In the genomic region with DNA sequence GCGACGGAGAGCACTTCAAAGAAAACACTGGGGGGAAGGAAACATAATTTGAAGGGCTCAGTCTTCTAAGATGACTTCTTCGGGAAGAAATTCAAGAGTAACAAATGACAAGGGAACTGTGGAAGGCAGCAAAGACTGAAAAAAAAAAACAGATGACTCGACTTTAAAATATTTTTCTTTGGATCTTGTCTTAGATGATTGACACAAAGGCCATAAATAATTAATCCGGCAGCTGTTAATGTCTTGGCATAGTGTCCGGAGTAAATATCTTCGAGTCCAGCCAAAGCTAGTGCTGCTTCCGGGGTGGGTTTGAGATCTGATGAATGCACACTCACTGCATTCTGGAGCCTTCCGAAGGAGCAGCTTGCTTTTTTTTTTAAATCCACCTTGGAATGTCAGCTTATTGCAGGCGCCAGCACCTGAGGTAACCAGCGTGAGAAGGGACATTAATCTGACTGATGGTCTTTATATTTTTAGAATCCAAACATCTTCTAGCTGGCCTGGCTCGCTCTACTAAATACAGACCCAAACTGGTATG, we compare ENCODE assay signal across 9 mouse cellular contexts. TPM values are rescaled to one million over a fixed set of nuclear protein-coding genes. Genes with fewer than 3 reads are reported as not detected.
DNase-seq lines count a peak whose midpoint lies in the region; ATAC-seq and TF ChIP-seq lines count a peak whose summit lies in the region.
"Had no signal": no experiment of that assay in that cellular context is flagged by ENCODE, and none has a peak within 500 bp of the region (broad histone marks: within the 10 kb centered on the region; RNA-seq: fewer than 3 reads in every experiment).

No protein-coding gene starts in this region.

- no peak overlapping the region; the same call in 1 of the 2 replicates for H3K9ac ChIP-seq in embryonic facial prominence, embryonic 15.5 days
- peak overlapping the region; percentile 67; the same call in 1 of the 2 replicates for H3K9ac ChIP-seq in hindbrain, postnatal 0 days (replicated peaks; ENCODE audit: low read length)
- H3K9ac ChIP-seq in midbrain, embryonic 16.5 days (ENCODE audit: low read depth, low read length) = peak overlapping the region; percentile 78; the same call in 1 of the 2 replicates

- H3K4me2 ChIP-seq in embryonic facial prominence, embryonic 15.5 days (replicated peaks) = peak overlapping the region; percentile 99
- H3K4me2 ChIP-seq in hindbrain, postnatal 0 days (ENCODE audit: low read depth, low read length) = peak overlapping the region; percentile 97
- peak overlapping the region; percentile 97 for H3K4me2 ChIP-seq in midbrain, embryonic 16.5 days (ENCODE audit: low read length)

- H3K36me3 ChIP-seq in embryonic facial prominence, embryonic 15.5 days = no peaks in the 10 kb centered on the region
- H3K36me3 ChIP-seq in hindbrain, postnatal 0 days (ENCODE audit: insufficient read depth, low read length) = no peaks in the 10 kb centered on the region
- H3K36me3 ChIP-seq in midbrain, embryonic 16.5 days (ENCODE audit: control insufficient read depth, insufficient read depth, low read length) = no peaks in the 10 kb centered on the region

- 21% methylated on average over 12 of the region's 12 CpGs for WGBS in embryonic facial prominence, embryonic 15.5 days
- 17% methylated on average over 12 of the region's 12 CpGs for WGBS in hindbrain, postnatal 0 days
- WGBS in midbrain, embryonic 16.5 days = 22% methylated on average over 12 of the region's 12 CpGs

- ATAC-seq in embryonic facial prominence, embryonic 15.5 days (ENCODE audit: insufficient number of reproducible peaks, low FRiP score, low TSS enrichment, low read depth) = no peak
- ATAC-seq in hindbrain, postnatal 0 days = no peak
- no peak for ATAC-seq in midbrain, embryonic 16.5 days

- peaks cover 5% of the 10 kb centered on the region; the same call in 1 of the 2 replicates for H3K4me1 ChIP-seq in embryonic facial prominence, embryonic 15.5 days
- H3K4me1 ChIP-seq in hindbrain, postnatal 0 days (ENCODE audit: insufficient read depth, low read length) = no peaks in the 10 kb centered on the region
- peaks cover 6% of the 10 kb centered on the region for H3K4me1 ChIP-seq in midbrain, embryonic 16.5 days (ENCODE audit: control insufficient read depth, insufficient read depth, low read length)

- H3K9me3 ChIP-seq in embryonic facial prominence, embryonic 15.5 days (replicated peaks) = no peaks in the 10 kb centered on the region
- 0 out of 2 replicates have a peak, but pooled peaks cover 3% of the 10 kb centered on the region for H3K9me3 ChIP-seq in hindbrain, postnatal 0 days (ENCODE audit: low read length)
- no peaks in the 10 kb centered on the region for H3K9me3 ChIP-seq in midbrain, embryonic 16.5 days (replicated peaks; ENCODE audit: control insufficient read depth, low read length, poor library complexity, severe bottlenecking)

- peaks cover 30% of the 10 kb centered on the region for H3K27me3 ChIP-seq in embryonic facial prominence, embryonic 15.5 days
- H3K27me3 ChIP-seq in hindbrain, postnatal 0 days (ENCODE audit: insufficient read depth, low read length) = no peaks in the 10 kb centered on the region
- H3K27me3 ChIP-seq in midbrain, embryonic 16.5 days (ENCODE audit: control insufficient read depth, insufficient read depth, low read depth, low read length) = peaks cover 3% of the 10 kb centered on the region

- TF ChIP-seq CTCF in hindbrain, postnatal 0 days (IDR thresholded peaks at IDR 0.05; ENCODE audit: low read depth) = no peak

- H3K27ac ChIP-seq in embryonic facial prominence, embryonic 15.5 days (replicated peaks) = no peak overlapping the region
- no peak overlapping the region for H3K27ac ChIP-seq in hindbrain, postnatal 0 days
- no peak overlapping the region for H3K27ac ChIP-seq in midbrain, embryonic 16.5 days (ENCODE audit: low read length)

- DNase-seq in kidney, adult 9 months = peak; percentile 50
- DNase-seq in kidney, postnatal 10 days = no peak
- DNase-seq in hindbrain, postnatal 0 days (ENCODE audit: low spot score) = peak; percentile 30
- no peak for DNase-seq in thymus, postnatal 0 days (ENCODE audit: low spot score)
- DNase-seq in layer of hippocampus, adult 11-12 months (ENCODE audit: low spot score) = no peak
- no peak for DNase-seq in layer of hippocampus, adult 8-10 months (ENCODE audit: low spot score in 2 of 2)

- H3K4me3 ChIP-seq in embryonic facial prominence, embryonic 15.5 days (replicated peaks) = peak overlapping the region; percentile 63
- peak overlapping the region; percentile 73 for H3K4me3 ChIP-seq in hindbrain, postnatal 0 days (ENCODE audit: low read length)
- H3K4me3 ChIP-seq in midbrain, embryonic 16.5 days (ENCODE audit: low read depth, low read length) = peak overlapping the region; percentile 81

RNA-seq across cellular contexts. Expression of a gene that starts 2.0 kb away (rescaled TPM):
- polyA plus RNA-seq in embryonic facial prominence, embryonic 15.5 days (2015; fragmentation: Nextera tagmentation; extraction: Ambion mirVana) = 10.4 and 11.0 TPM in 2 replicates
- 10.2 and 15.5 TPM in 2 replicates for total RNA-seq in hindbrain, postnatal 0 days (2014; rRNA removed)
- 22.4 and 23.4 TPM in 2 replicates for polyA plus RNA-seq in hindbrain, postnatal 0 days (2015; fragmentation: Nextera tagmentation; extraction: Ambion mirVana)
- polyA plus RNA-seq in midbrain, embryonic 16.5 days (2015; fragmentation: Nextera tagmentation; extraction: Ambion mirVana) = 12.2 and 15.3 TPM in 2 replicates
- 2.2 and 3.1 TPM in 2 replicates for polyA plus RNA-seq in thymus, postnatal 0 days (2015; fragmentation: Nextera tagmentation; extraction: Ambion mirVana)
- total RNA-seq in layer of hippocampus, adult 8-10 months (2022) = 10 to 100 TPM; 46.0 to 52.8 (median 49.5) TPM
- total RNA-seq: MEL had no signal

Comparison
In these comparisons a context has a peak if more than half of its experiments do, and no peak if none do; other contexts are left out.
1. DNase-seq: peak in kidney, adult 9 months (single experiment) and hindbrain, postnatal 0 days (single experiment); none in kidney, postnatal 10 days (single experiment), thymus, postnatal 0 days (single experiment), layer of hippocampus, adult 11-12 months (single experiment) and layer of hippocampus, adult 8-10 months (0 of 2).
2. Peak in every context shown above with its lines, with median percentiles within 50 percentile points of each other: H3K4me2 ChIP-seq and H3K4me3 ChIP-seq.